Mouse (Mus musculus) hindbrain, embryonic 10.5 days (tissue): ENCODE measurements around the gene Ttc8. TPM values are rescaled to one million over a fixed set of nuclear protein-coding genes. Genes with fewer than 3 reads are reported as not detected.

Source experiments
- DNase-seq: peaks from one replicate; pipeline ENCODE4 v3.0.0-alpha.2; 2017; ENCODE audit warnings: low spot score
- H3K27ac ChIP-seq: fragments of 300-500 bp; sonication (generic); 2 replicates; pipeline ENCODE4 v1.5.1; 2016; ENCODE audit warnings: mild to moderate bottlenecking, moderate library complexity
- H3K27me3 ChIP-seq: fragments of 300-500 bp; sonication (generic); 2 replicates; pipeline ENCODE4 v1.6.1; 2016; ENCODE audit warnings: mild to moderate bottlenecking; ENCODE audit not compliant: poor library complexity, insufficient read depth, severe bottlenecking
- H3K36me3 ChIP-seq: fragments of 300-500 bp; sonication (generic); 2 replicates; pipeline ENCODE4 v1.6.1; 2016; ENCODE audit warnings: mild to moderate bottlenecking, moderate library complexity
- H3K4me1 ChIP-seq: fragments of 300-500 bp; sonication (generic); replicated peaks from 2 replicates; pipeline ENCODE4 v1.6.1; 2016; ENCODE audit warnings: mild to moderate bottlenecking
- H3K4me3 ChIP-seq: fragments of 300-500 bp; sonication (generic); 2 replicates; pipeline ENCODE4 v1.5.1; 2016; ENCODE audit warnings: mild to moderate bottlenecking, moderate library complexity
- H3K9me3 ChIP-seq: fragments of 300-500 bp; sonication (generic); 2 replicates; pipeline ENCODE4 v1.6.1; 2016; ENCODE audit warnings: mild to moderate bottlenecking, moderate library complexity
- WGBS: fragments of 180-500 bp; shearing (Covaris S2); methylation state at CpG from one replicate; pipeline ENCODE4 v1.1.7; 2016; 5-methylcytosine and 5-hydroxymethylcytosine counted together
- polyA plus RNA-seq: library from polyadenylated mRNA; unstranded; fragments of >200 nt; fragmentation: Nextera tagmentation; extraction: Ambion mirVana; gene quantifications from 2 replicates; pipeline ENCODE4 v1.2.1, GENCODE M21; 2016

Gene Ttc8
- polyA plus RNA-seq: 37.4 and 41.2 TPM in 2 replicates

DNA sequence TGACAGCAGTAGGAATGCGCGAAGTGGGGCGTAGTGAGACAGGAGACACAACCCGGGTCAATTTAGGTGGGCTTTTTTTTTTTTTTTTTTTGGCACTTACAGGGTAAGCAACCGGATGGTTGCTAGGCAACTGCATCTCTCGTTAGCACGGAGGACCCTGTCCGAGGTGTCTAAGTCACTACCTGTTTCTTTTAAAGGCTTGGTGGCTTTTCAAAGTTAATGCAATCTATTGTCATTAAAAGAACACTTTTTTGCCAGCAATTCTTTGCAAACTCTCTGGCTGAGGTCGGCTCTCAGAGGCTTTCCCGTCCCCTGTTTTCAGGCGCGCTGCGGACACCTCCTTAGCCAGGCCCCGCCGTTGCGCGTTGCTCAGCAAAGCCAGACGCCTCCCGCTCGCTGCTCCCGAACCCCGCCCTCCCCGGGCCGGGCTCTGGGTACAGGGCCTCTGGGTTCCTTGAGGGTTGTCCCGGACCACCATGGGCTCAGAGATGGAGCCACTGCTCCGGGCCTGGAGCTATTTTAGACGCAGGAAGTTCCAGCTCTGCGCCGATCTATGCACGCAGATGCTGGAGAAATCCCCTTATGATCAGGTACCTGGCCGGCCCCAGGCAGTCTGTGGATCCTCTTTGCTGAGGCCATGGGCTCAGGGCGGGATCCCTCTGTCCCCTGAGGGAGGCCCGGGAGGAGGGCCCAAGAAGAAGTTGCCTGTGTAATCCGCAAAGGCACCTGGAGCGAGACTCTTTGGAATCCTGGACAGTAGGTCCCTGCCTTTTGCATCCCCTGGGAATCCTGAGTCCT, at the start of gene Ttc8:
TSS of gene Ttc8 (plus strand) at position 381 of the 798 bp plus-strand sequence.
- no peaks in the 10 kb centered on the region for H3K36me3 ChIP-seq
- H3K4me3 ChIP-seq: peak within 1 kb of the TSS; percentile 77
- peaks cover 38% of the 10 kb centered on the region for H3K4me1 ChIP-seq
- no peaks in the 10 kb centered on the region for H3K27me3 ChIP-seq
- DNase-seq: peak; percentile 92
- no peaks in the 10 kb centered on the region for H3K9me3 ChIP-seq
- peak within 1 kb of the TSS; percentile 93 for H3K27ac ChIP-seq
- WGBS: under 1% methylated on average over 35 of the region's 35 CpGs

DNA sequence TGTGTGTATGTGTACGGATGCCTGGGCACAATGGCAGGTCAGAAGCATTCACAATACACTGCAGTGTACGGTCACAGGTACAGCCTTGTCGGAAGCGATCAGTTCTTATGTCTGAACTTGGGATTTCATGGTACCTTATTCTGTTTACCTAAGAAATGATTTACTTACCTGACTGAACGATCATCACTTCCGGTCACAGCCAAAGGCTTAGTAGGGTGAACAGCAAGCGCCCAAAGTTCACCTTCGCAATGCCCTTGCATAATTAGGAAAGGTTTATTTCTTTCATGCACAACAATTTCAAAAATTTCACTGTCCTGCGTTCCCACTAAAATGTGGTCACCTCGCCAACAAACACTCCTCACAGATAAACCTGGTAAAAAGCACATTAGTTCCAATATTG, 47.5 kb upstream of the Ttc8 start:
- 95% methylated on average over 10 of the region's 10 CpGs for WGBS

DNA sequence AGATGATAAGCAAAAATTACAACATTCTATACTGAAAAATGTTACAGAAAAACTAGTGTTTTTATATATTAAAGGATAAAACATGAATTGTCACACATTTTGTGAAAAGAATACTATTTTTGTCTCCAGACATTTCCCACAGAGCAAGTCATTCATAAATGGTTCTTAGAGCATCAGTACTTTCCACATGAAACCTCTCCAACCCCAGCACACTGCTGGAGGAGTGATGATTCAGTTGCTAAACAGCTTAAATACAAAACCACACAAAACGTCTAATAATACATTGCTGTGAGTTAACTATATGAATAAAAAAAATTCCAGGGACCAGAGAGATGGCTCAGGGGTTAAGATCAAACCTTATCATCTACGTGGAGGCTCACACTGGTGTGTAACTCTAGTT, 45.2 kb upstream of the Ttc8 start:
- 77% methylated on average over 2 of the region's 2 CpGs for WGBS
- no peaks in the 10 kb centered on the region for H3K27me3 ChIP-seq
- peaks cover 24% of the 10 kb centered on the region; the same call in 1 of the 2 replicates for H3K36me3 ChIP-seq
- no peak overlapping the region for H3K4me3 ChIP-seq
- H3K9me3 ChIP-seq: no peaks in the 10 kb centered on the region
- no peak overlapping the region for H3K27ac ChIP-seq
- no peak for DNase-seq
- no peaks in the 10 kb centered on the region for H3K4me1 ChIP-seq

More for the DNA sequence above, 47.5 kb upstream of the Ttc8 start:
- no peaks in the 10 kb centered on the region for H3K9me3 ChIP-seq
- no peaks in the 10 kb centered on the region for H3K4me1 ChIP-seq
- no peak for DNase-seq
- H3K27ac ChIP-seq: no peak overlapping the region
- no peak overlapping the region for H3K4me3 ChIP-seq
- H3K27me3 ChIP-seq: no peaks in the 10 kb centered on the region
- H3K36me3 ChIP-seq: peaks cover 34% of the 10 kb centered on the region

DNA sequence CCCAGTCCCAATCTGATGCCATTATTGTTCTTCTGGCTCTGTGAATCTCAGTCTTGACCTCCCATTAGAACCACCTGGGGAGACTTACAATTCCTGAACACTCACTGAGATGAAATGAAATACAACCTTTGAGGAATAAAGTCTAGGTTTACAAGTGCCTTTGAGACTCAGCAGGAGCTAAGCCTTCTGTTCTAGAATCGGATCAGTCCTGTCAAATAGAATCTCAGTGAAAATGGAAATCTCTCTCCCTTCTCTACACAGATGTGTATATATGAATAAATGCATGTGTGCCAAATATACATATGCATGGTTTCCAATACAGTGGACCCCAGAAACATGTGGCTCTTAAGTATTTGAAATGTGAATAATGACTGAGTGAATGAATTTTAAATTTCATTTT, 41.7 kb upstream of the Ttc8 start:
- H3K27ac ChIP-seq: no peak overlapping the region
- H3K9me3 ChIP-seq: no peaks in the 10 kb centered on the region
- H3K4me1 ChIP-seq: no peaks in the 10 kb centered on the region
- no peak overlapping the region for H3K4me3 ChIP-seq
- H3K36me3 ChIP-seq: peaks cover 15% of the 10 kb centered on the region; the same call in 1 of the 2 replicates
- no peak for DNase-seq
- 48% methylated on average over 1 of the region's 1 CpGs for WGBS
- H3K27me3 ChIP-seq: no peaks in the 10 kb centered on the region

DNA sequence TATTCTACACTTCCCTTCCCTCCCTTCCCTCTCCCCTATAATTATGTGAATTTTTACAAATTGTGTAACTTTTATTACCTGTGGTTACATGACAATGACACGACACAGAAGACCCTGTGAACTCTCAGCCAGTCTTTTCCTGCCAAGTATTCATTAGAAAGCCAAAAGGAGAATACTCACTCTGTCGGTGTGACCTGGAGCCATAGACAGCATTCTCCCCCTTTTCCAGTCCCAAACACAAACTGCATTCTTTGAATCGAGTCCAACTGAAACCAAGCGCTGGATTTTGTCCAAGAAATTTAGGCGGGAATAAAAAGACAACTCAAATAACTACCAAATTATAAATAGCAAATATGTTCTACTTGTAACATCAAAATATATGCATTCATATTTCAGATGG, 38.6 kb upstream of the Ttc8 start:
- Histone ChIP-seq H3K27ac (no peak overlapping the region), H3K27me3 (no peaks in the 10 kb centered on the region), H3K36me3 (peaks cover 15% of the 10 kb centered on the region; the same call in 1 of the 2 replicates), H3K9me3 (no peaks in the 10 kb centered on the region), H3K4me1 (no peaks in the 10 kb centered on the region), H3K4me3 (no peak overlapping the region)
- no peak for DNase-seq
- 83% methylated on average over 5 of the region's 5 CpGs for WGBS

DNA sequence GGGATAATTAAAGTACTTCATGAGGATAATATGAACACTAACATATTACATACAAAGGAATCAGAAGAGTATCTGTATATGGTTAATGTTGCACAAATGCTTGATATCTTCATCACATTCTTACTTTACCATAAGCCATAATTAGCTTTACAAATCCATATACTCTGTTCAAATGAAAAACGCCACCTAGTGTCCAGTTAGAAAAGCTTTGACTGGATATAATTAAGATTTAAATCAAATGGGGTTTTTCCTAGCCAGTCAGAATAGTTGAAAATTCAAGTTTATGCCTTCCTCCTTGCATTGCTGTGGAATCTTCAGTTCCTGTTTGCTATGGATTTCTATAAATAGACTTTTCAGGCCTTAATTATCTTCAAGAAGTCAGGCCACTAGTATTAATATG, 35.9 kb upstream of the Ttc8 start:
- no peaks in the 10 kb centered on the region for H3K27me3 ChIP-seq
- no peak for DNase-seq
- no peaks in the 10 kb centered on the region for H3K9me3 ChIP-seq
- 5% methylated on average over 1 of the region's 1 CpGs for WGBS
- no peaks in the 10 kb centered on the region for H3K4me1 ChIP-seq
- peaks cover 17% of the 10 kb centered on the region for H3K36me3 ChIP-seq
- no peak overlapping the region for H3K27ac ChIP-seq
- no peak overlapping the region for H3K4me3 ChIP-seq

DNA sequence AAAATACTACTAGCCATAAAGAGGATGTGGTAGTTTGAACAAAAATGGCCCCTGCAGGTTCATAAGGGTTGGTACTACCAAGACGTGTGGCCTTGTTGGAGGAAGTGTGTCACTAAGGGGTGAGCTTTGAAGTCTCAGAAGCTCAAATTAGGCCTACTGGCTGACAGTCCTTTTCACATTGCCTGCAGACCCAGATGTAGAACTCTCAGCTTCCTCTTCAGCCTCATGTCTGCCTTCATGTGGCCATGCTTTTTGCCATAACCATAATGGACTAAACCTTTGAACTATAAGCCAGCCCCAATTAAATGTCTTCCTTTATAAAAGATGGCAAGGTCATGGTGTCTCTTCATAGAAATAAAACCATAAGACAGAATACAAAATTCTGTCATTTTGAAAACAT, 23.6 kb upstream of the Ttc8 start:
- Histone ChIP-seq H3K36me3 (no peaks in the 10 kb centered on the region), H3K27me3 (peaks cover 9% of the 10 kb centered on the region), H3K9me3 (no peaks in the 10 kb centered on the region), H3K4me1 (peaks cover 21% of the 10 kb centered on the region), H3K27ac (no peak overlapping the region), H3K4me3 (no peak overlapping the region)
- WGBS: 62% methylated on average over 1 of the region's 1 CpGs
- DNase-seq: no peak

DNA sequence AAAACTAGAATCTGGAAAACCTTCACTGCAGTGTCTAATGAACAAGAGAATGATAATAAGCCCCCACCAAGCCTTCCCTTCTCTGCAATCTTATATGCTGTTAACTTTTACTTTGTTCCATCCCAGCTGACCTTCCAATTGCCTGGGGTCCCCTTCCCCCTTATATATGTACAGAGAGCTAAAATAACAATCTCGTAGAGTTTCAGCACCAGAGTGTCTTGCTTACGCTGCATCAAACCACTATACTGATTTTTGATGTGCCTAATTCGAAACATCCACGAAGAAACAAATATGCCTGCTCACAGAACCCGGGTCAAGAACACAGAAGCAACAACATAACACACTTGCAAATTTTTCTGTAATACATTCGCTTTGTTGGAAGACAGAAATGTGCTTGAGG, 20.7 kb upstream of the Ttc8 start:
- H3K27ac ChIP-seq: no peak overlapping the region
- H3K9me3 ChIP-seq: no peaks in the 10 kb centered on the region
- 62% methylated on average over 6 of the region's 6 CpGs for WGBS
- DNase-seq: no peak
- H3K36me3 ChIP-seq: no peaks in the 10 kb centered on the region
- peak overlapping the region; percentile 95 for H3K4me3 ChIP-seq
- peaks cover 9% of the 10 kb centered on the region for H3K27me3 ChIP-seq
- peaks cover 21% of the 10 kb centered on the region for H3K4me1 ChIP-seq

DNA sequence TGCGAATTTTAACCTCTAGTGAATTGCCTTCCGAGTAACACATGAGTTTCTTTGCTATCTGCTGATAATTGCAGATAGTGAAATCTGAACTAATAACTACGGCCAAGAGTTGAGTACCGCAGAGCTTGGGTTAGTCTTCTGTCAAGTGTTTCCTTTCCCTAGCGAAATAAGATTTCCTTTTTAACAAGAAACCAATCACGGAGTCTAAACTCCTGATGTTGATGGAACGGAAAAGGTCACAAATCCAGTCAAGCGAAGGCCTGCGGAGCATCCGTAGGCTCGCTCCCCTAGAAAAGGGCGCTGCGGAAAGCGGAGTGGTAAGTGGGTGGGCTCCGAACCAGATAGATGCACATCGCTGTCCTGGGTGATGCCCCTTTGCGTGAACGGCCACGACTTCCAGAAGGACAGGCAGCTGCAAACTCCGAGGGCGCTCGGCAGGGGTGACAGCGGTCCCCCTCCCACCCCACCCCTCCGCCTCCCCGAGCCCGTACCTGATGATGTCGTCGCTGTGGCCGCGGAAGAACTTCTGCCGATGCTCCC, 20.0 kb upstream of the Ttc8 start:
- WGBS: 2% methylated on average over 31 of the region's 31 CpGs
- peak overlapping the region; percentile 94 for H3K27ac ChIP-seq
- H3K36me3 ChIP-seq: no peaks in the 10 kb centered on the region
- peaks cover 21% of the 10 kb centered on the region for H3K4me1 ChIP-seq
- peak; percentile 56 for DNase-seq
- peak overlapping the region; percentile 95 for H3K4me3 ChIP-seq
- peaks cover 9% of the 10 kb centered on the region for H3K27me3 ChIP-seq
- no peaks in the 10 kb centered on the region for H3K9me3 ChIP-seq

DNA sequence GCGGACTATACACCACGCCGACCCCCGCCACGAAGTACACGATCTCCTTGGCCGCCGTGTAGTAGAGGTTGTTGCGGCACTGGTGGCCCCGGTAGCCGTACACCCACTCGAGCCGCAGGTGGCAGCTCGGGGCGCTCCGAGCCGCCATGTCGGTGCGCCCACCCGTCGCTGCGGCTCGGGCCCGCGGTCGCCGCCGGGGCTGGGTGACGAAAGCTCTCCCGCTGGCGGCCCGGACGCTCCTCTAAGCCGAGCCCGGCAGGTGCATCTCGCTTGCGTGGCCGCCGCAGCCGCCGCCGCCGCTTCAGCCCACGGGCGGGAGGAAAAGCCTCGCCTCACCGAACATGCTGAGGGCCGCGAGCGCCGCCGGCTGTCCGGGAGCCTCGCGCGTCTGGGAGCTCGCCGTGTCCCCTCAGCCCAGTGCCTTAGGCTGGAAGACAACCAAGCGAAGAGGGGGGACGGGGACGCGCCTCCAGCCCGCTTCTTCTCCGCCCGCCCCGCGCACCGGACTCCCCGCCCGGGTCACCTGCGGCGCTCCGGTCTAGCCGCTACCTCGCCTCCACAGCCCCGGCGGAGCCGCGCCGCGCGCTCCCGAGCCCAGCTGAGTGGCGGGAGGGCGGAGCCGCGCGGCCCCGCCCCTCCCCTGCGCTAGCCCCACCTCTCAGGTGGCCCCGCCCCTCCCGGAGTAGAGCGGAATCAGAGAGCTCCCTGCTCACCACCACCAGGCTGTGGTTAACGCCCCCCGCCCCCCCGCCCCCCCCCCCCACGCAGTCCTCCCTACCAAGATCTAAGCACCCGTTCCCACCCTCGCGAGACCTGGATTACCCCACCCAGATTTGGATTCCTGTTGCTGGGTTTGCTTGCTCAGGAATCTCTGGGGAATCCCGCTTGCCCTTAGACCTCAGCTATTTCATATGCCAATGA, 19.2 kb upstream of the Ttc8 start, which contains the start of gene Eml5:
TSS of gene Eml5 (minus strand) at position 604 of the 921 bp plus-strand sequence.
- peak within 1 kb of the TSS; percentile 94 for H3K27ac ChIP-seq
- no peaks in the 10 kb centered on the region for H3K36me3 ChIP-seq
- H3K27me3 ChIP-seq: peaks cover 9% of the 10 kb centered on the region
- no peaks in the 10 kb centered on the region for H3K9me3 ChIP-seq
- H3K4me1 ChIP-seq: peaks cover 21% of the 10 kb centered on the region
- peak; percentile 90 for DNase-seq
- WGBS: under 1% methylated on average over 101 of the region's 101 CpGs
- peak within 1 kb of the TSS; percentile 95 for H3K4me3 ChIP-seq

DNA sequence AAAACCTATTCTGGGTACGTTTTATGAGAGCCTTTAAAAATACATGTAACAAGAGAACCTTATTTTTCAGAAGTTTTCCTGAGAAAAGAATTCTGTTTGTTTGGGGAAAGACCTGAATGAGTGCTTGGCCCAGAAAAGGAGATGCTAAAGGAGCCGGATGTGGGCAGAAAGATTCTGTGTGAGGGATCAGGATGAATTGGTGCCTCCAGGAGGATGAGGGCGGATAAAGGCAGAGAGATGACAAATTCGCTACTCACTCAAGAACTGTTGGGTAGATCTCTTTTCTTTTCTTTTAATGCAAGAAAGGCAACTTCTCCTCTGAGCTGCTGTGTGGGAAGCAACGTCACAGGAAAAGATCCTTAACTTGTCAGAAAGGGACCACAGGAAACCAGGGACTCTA, 14.9 kb upstream of the Ttc8 start:
- WGBS: 79% methylated on average over 5 of the region's 5 CpGs

DNA sequence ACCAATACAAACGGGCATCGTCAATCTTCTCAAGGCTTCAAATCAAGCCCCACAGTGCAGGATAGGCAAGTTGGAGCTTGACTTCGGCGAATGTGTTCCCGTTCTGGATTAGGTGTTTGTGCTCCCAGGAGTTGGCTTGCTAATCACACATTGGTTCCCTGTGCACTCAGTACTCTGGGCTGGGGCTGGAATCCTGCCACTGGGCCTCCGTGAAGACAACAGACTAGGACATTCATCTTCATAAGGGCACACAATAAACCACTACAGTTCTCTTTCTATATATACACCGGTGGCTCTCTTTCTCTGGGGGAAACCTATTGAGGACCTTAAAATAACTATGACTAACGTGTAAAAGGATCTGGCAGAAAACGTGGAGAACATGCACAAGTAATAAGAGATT, 10.3 kb upstream of the Ttc8 start:
- 81% methylated on average over 9 of the region's 9 CpGs for WGBS
- Histone ChIP-seq H3K4me3 (no peak overlapping the region), H3K27me3 (no peaks in the 10 kb centered on the region), H3K9me3 (no peaks in the 10 kb centered on the region), H3K27ac (no peak overlapping the region), H3K4me1 (no peaks in the 10 kb centered on the region), H3K36me3 (no peaks in the 10 kb centered on the region)
- DNase-seq: no peak

More for the DNA sequence above, 14.9 kb upstream of the Ttc8 start:
- Histone ChIP-seq H3K27ac (no peak overlapping the region), H3K36me3 (no peaks in the 10 kb centered on the region), H3K27me3 (no peaks in the 10 kb centered on the region), H3K4me1 (0 out of 2 replicates have a peak, but pooled peaks cover 6% of the 10 kb centered on the region), H3K4me3 (no peak overlapping the region), H3K9me3 (no peaks in the 10 kb centered on the region)
- DNase-seq: no peak
